ENCODE assay signal across 17 mouse cellular contexts in the genomic region with DNA sequence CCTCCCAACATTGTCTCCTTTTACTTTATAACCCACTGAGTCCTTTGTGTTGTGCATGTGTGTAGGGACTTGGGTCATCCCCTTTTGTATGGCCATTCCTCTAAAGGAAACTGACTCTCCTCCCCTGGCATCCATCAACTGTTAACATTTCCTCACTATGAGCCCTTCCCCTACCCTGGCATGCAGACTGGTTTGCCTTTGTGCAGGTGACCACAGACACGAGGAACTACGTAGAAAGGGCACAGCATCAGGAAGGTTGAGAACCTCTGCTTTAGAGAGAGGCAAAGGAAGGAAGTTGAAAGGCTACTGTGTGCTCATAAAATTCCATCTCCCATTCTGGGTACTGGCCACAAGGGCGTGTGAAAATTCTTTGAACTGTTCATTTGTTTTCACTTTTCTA.
"Had no signal": no experiment of that assay in that cellular context is flagged by ENCODE, and none has a peak within 500 bp of the region (broad histone marks: within the 10 kb centered on the region; RNA-seq: fewer than 3 reads in every experiment).

No protein-coding gene starts in this region.

- H3K9me3 ChIP-seq: midbrain, embryonic 12.5 days; neural tube, embryonic 13.5 days; neural tube, embryonic 15.5 days; stomach, embryonic 15.5 days had no signal

- H3K4me1 ChIP-seq: midbrain, embryonic 12.5 days; neural tube, embryonic 13.5 days; neural tube, embryonic 15.5 days; stomach, embryonic 15.5 days had no signal

- H3K27me3 ChIP-seq: midbrain, embryonic 12.5 days; neural tube, embryonic 13.5 days; neural tube, embryonic 15.5 days; stomach, embryonic 15.5 days had no signal

- ATAC-seq: midbrain, embryonic 16.5 days had no signal

- H3K36me3 ChIP-seq: midbrain, embryonic 12.5 days; neural tube, embryonic 13.5 days; neural tube, embryonic 15.5 days; stomach, embryonic 15.5 days had no signal

- DNase-seq: lung, adult 18-20 months; lung, embryonic 14.5 days; lung, postnatal 10 days; lung, postnatal 4 days; midbrain, embryonic 14.5 days; retina, postnatal 1 day; right cerebral cortex, adult 18-20 months; right cerebral cortex, postnatal 25 days; thymus, adult 2 months; thymus, postnatal 4 days had no signal

- H3K9ac ChIP-seq: lung, embryonic 14.5 days; midbrain, embryonic 12.5 days; neural tube, embryonic 13.5 days; neural tube, embryonic 15.5 days; stomach, embryonic 15.5 days had no signal

- H3K27ac ChIP-seq: midbrain, embryonic 12.5 days; neural tube, embryonic 13.5 days; neural tube, embryonic 15.5 days; stomach, embryonic 15.5 days; stomach, postnatal 0 days had no signal

- H3K4me3 ChIP-seq: midbrain, embryonic 12.5 days; myocyte; neural tube, embryonic 13.5 days; neural tube, embryonic 15.5 days; stomach, embryonic 15.5 days had no signal

- H3K4me2 ChIP-seq: lung, embryonic 14.5 days; midbrain, embryonic 12.5 days; neural tube, embryonic 13.5 days; neural tube, embryonic 15.5 days; stomach, embryonic 15.5 days had no signal
